Mouse (Mus musculus) midbrain, embryonic 10.5 days (tissue): ENCODE data around the gene Lpar6. TPM values are rescaled to one million over a fixed set of nuclear protein-coding genes. Genes with fewer than 3 reads are reported as not detected.

Source experiments
- DNase-seq: peaks from one replicate; pipeline ENCODE4 v3.0.0-alpha.2; 2017; ENCODE audit warnings: low spot score
- H3K27ac ChIP-seq: fragments of 300-500 bp; sonication (generic); replicated peaks from 2 replicates; pipeline ENCODE4 v1.5.1; 2016; ENCODE audit warnings: mild to moderate bottlenecking
- H3K27me3 ChIP-seq: fragments of 300-500 bp; sonication (generic); 2 replicates; pipeline ENCODE4 v1.6.1; 2016; ENCODE audit warnings: low read depth, mild to moderate bottlenecking; ENCODE audit not compliant: poor library complexity, severe bottlenecking
- H3K36me3 ChIP-seq: fragments of 300-500 bp; sonication (generic); 2 replicates; pipeline ENCODE4 v1.6.1; 2016; ENCODE audit warnings: mild to moderate bottlenecking, moderate library complexity
- H3K4me1 ChIP-seq: fragments of 300-500 bp; sonication (generic); 2 replicates; pipeline ENCODE4 v1.6.1; 2016
- H3K4me3 ChIP-seq: fragments of 300-500 bp; sonication (generic); 2 replicates; pipeline ENCODE4 v1.5.1; 2016; ENCODE audit warnings: mild to moderate bottlenecking, moderate library complexity
- H3K9me3 ChIP-seq: fragments of 300-500 bp; sonication (generic); replicated peaks from 2 replicates; pipeline ENCODE4 v1.6.1; 2016; ENCODE audit warnings: mild to moderate bottlenecking
- WGBS: fragments of 180-500 bp; shearing (Covaris S2); methylation state at CpG from one replicate; pipeline ENCODE4 v1.1.7; 2016; 5-methylcytosine and 5-hydroxymethylcytosine counted together
- microRNA counts: library from miRNA; unstranded; fragments of <30 nt; microRNA quantifications from one replicate; lab custom pipeline; 2017
- microRNA-seq: library from miRNA; unstranded; fragments of <30 nt; microRNA quantifications from one replicate; pipeline ENCODE4, GENCODE M21; 2017
- polyA plus RNA-seq: library from polyadenylated mRNA; unstranded; fragments of >200 nt; fragmentation: Nextera tagmentation; extraction: Ambion mirVana; gene quantifications from 2 replicates; pipeline ENCODE4 v1.2.1, GENCODE M21; 2016

The Lpar6 gene
- polyA plus RNA-seq, 1 experiment from 2014 or later = 15.7 TPM

DNA sequence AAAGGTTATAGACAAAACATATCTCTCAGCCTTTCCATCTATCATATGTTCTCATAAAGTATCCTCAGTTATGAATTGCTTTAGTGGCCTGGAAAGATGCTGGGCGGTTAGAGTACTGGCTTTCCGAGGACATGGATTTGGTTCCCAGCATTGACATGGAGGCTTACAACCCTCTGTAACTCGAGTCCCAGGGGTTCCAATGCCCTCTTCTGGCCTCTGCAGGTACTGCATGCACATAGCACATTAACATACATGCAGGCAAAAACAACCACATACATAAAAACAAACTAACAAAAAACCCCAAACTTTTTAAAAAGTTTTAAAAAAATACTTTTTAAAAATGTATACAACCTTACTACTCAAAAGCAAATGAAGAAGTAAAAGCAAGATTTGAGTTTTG is 28.5 kb downstream of the Lpar6 start:
- no peaks in the 10 kb centered on the region for H3K27me3 ChIP-seq
- no peaks in the 10 kb centered on the region for H3K4me1 ChIP-seq
- WGBS = 92% methylated on average over 3 of the region's 3 CpGs
- peaks cover 83% of the 10 kb centered on the region for H3K36me3 ChIP-seq
- H3K4me3 ChIP-seq = no peak overlapping the region
- H3K27ac ChIP-seq = no peak overlapping the region
- no peak for DNase-seq
- peaks cover 12% of the 10 kb centered on the region; the same call in 1 of the 2 replicates for H3K9me3 ChIP-seq

DNA sequence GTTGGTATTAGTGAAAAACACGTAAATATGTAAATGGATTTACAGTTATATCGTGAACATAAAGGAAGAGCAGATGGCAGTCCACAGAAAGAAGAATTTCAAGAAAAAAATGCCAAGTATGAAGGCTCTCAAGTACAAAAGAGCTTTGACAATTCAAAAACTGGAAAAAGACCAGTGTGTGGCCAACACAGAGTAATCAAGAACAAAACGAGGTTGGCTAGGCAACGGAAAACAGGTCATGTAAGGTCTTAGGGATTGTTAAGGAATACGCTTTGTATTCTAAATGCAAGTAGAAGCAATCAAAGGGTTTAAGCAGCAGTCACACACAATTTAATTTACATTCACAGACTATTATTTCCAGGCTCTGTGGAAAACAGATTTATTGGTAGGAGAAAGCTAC is 34.1 kb downstream of the Lpar6 start:
- Histone ChIP-seq H3K36me3 (peaks cover 48% of the 10 kb centered on the region), H3K4me1 (peaks cover 29% of the 10 kb centered on the region), H3K9me3 (no peaks in the 10 kb centered on the region), H3K27ac (no peak overlapping the region), H3K27me3 (no peaks in the 10 kb centered on the region), H3K4me3 (no peak overlapping the region)
- WGBS = 53% methylated on average over 5 of the region's 5 CpGs
- no peak for DNase-seq

DNA sequence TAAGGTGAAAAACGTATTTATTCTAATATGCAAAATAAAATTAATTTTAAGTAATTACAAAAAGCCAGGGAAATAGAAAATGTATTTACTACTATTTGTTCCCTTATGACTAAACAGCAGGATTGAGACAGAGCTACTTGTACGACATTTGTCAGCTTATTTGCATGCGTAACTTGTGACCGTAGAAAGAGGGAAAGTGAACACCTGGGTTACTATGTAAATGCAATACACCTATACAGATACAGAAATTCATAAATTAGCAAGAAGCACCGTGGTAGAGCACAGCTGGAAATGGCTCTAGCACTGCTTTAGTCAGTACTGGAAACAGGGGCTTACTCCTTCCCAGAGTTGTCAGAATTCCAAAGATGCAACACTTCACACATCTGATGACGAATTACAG is 41.4 kb downstream of the Lpar6 start:
- H3K9me3 ChIP-seq = no peaks in the 10 kb centered on the region
- 88% methylated on average over 6 of the region's 6 CpGs for WGBS
- H3K27me3 ChIP-seq = no peaks in the 10 kb centered on the region
- H3K4me3 ChIP-seq = no peak overlapping the region
- no peak overlapping the region for H3K27ac ChIP-seq
- peaks cover 14% of the 10 kb centered on the region for H3K4me1 ChIP-seq
- DNase-seq = no peak
- H3K36me3 ChIP-seq = peaks cover 33% of the 10 kb centered on the region

DNA sequence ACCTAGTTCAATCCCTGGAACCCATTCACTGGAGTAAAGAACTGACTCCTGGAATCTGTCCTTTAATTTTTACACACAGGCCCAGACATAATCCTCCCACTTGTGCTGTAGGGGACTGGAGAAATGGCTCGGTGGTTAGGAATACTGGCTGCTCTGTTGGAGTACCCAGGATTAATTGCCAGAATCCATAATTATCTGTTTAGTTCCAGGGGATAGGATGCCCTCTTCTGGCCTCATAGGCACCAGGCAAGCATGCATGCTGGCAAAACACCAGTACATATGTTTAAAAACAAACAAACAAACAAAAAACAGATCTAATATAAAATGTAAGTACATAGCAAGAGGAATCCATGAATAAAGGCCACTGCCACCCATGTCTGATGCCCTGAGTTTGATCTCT is 43.3 kb downstream of the Lpar6 start:
- Histone ChIP-seq H3K36me3 (peaks cover 37% of the 10 kb centered on the region), H3K9me3 (no peaks in the 10 kb centered on the region), H3K27ac (no peak overlapping the region), H3K27me3 (no peaks in the 10 kb centered on the region), H3K4me3 (no peak overlapping the region), H3K4me1 (peaks cover 10% of the 10 kb centered on the region)
- no peak for DNase-seq
- 16% methylated on average over 1 of the region's 1 CpGs for WGBS

DNA sequence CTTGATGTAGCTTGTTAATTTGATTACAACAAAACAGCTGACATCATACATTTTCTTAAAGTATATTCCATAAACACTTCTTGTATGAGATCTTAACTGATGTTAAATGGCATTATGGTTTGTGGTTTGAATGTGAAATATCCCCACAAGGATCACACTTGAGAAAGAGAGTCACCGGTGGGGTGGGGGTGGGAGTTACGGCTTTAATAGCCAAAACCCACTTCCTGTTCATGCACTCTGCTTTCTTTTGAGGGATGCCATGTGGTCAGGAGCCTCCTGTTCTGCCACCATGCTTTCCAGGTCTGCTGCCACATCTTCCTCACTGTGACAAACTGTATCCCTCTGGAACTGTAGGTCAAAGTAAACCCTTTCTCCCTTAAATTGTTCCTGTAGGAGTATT is 52.2 kb downstream of the Lpar6 start:
- no peaks in the 10 kb centered on the region for H3K27me3 ChIP-seq
- no peak for DNase-seq
- H3K4me3 ChIP-seq = no peak overlapping the region
- H3K36me3 ChIP-seq = peaks cover 24% of the 10 kb centered on the region
- no peaks in the 10 kb centered on the region for H3K9me3 ChIP-seq
- H3K4me1 ChIP-seq = no peaks in the 10 kb centered on the region
- WGBS = 84% methylated on average over 2 of the region's 2 CpGs
- no peak overlapping the region for H3K27ac ChIP-seq

DNA sequence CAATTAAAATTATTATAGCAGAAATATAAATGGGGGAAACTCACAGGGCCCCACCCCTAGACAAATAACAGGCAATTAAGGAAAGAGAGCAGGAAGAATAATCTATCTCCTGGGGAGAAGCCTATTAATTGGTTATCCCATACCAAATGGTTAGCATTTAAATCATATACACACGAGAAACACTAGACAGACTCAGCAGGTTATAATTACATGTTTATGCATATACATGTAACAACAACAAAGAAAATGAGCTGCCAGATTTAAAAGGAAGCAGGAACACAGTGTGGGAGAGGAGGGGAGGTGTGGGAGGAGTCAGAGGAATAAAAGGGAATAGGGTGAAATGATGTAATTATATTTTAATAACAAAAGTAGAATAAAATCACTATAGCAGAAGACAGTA is 54.7 kb downstream of the Lpar6 start:
- Histone ChIP-seq H3K9me3 (no peaks in the 10 kb centered on the region), H3K27me3 (no peaks in the 10 kb centered on the region), H3K27ac (no peak overlapping the region), H3K36me3 (peaks cover 35% of the 10 kb centered on the region), H3K4me3 (no peak overlapping the region), H3K4me1 (no peaks in the 10 kb centered on the region)
- no peak for DNase-seq
- 80% methylated on average over 1 of the region's 1 CpGs for WGBS

MicroRNAs encoded within 50 kb of the gene (microRNA counts, 519-probe panel; counts per million panel counts)
- microRNA mmu-miR-687 (lab: Ali Mortazavi, UCI) = not detected

Small RNA genes within 50 kb of the gene (microRNA-seq; reads per million reads assigned to microRNA genes)
- not detected for gene Mir687

Other genes with a start within 250 kb of the Lpar6 start
- not detected in 2 replicates for gene Cysltr2, start 188.8 kb upstream of the Lpar6 start, polyA plus RNA-seq
- 163 and 168 TPM in 2 replicates for gene Rcbtb2, start 114.9 kb upstream of the Lpar6 start, polyA plus RNA-seq
- gene Rb1, start 87.9 kb downstream of the Lpar6 start, polyA plus RNA-seq = 25.9 and 26.3 TPM in 2 replicates
- gene Itm2b, start 147.4 kb downstream of the Lpar6 start, polyA plus RNA-seq = 226 and 281 TPM in 2 replicates